Mouse (Mus musculus) CH12.LX (cell line): ENCODE results near the gene Syt2.

Experiments used
- CHD2 ChIP-seq: IDR thresholded peaks from 2 replicates; pipeline ENCODE4 v1.6.1; 2011; ENCODE audit warnings: low read length, improper control_type of control experiment
- E2F4 ChIP-seq: IDR thresholded peaks from 2 replicates; pipeline ENCODE4 v1.6.1; 2011; ENCODE audit warnings: low read depth, low read length, improper control_type of control experiment; ENCODE audit not compliant: insufficient replicate concordance
- EP300 ChIP-seq: IDR thresholded peaks from 2 replicates; pipeline ENCODE4 v1.6.1; 2011; ENCODE audit warnings: low read length, improper control_type of control experiment

DNA sequence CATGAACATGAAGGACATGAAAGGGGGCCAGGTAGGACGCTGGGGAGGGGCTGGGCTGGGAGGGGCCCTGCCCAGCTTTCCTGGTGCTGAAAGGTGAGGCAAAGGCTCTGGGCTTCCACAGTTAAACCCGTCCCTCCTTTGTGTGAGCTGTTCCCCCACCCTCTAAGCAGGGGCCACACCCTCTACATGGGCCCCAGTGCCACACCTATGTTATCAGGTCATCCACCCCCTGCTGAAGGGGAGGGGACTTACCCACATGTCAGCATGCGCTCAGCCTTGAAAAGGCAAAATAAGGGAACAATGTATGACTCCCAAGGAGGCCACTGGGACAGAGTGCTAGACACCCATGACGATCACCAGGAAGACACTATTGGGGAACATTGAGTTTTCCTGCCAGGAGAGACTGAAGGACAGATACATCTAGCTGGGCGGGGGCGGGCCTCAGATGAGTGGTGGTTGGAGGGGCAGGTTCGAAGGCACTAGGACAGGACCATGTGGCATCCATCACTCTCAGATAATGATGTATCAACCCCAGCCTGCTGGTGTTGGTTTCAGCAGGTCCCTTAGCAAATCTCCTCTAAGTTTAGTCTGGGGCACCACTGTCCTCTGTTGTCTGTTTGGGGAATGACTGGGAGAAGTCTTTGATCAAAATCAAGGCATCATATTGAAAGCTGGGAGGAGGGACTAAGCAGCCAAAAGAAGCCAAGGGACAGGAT is 95.6 kb downstream of the Syt2 start:
- TF ChIP-seq EP300 = no peak
- TF ChIP-seq CHD2 = no peak
- no peak for TF ChIP-seq E2F4
